Mouse (Mus musculus): ENCODE data around the gene Pdia4. TPM values are rescaled to one million over a fixed set of nuclear protein-coding genes. Genes with fewer than 3 reads are reported as not detected.
A peak's percentile ranks its signal among the peaks of the same experiment; 100 is the strongest.
"Not testable (repeated sequence)": the region's sequence is repeated elsewhere in the genome, so short reads cannot be mapped to it uniquely, and the experiment has no call there.

Pdia4 gene
- polyA plus RNA-seq, 1 experiment from 2014 or later: 147 TPM

- H3K9me3 ChIP-seq (replicated peaks; ENCODE audit: control insufficient read depth, low read length, poor library complexity, severe bottlenecking); H3K27ac ChIP-seq (ENCODE audit: low read length); H3K4me1 ChIP-seq (ENCODE audit: control insufficient read depth, insufficient read depth, low read length); H3K36me3 ChIP-seq (ENCODE audit: control insufficient read depth, insufficient read depth, low read length); H3K4me3 ChIP-seq (ENCODE audit: low read depth, low read length); H3K4me2 ChIP-seq (ENCODE audit: low read length); H3K9ac ChIP-seq (ENCODE audit: low read depth, low read length); H3K27me3 ChIP-seq (ENCODE audit: control insufficient read depth, insufficient read depth, low read depth, low read length); ATAC-seq: not testable (repeated sequence)
- WGBS: 81% methylated on average over 13 of the region's 16 CpGs
These were observed 53.8 kb downstream of the Pdia4 start for GRCm38 (mm10) chr6:47759406-47759805.

- H3K36me3 ChIP-seq (ENCODE audit: control insufficient read depth, insufficient read depth, low read length); H3K27me3 ChIP-seq (ENCODE audit: control insufficient read depth, insufficient read depth, low read depth, low read length); H3K9me3 ChIP-seq (replicated peaks; ENCODE audit: control insufficient read depth, low read length, poor library complexity, severe bottlenecking); H3K4me2 ChIP-seq (ENCODE audit: low read length); ATAC-seq; H3K27ac ChIP-seq (ENCODE audit: low read length); H3K9ac ChIP-seq (ENCODE audit: low read depth, low read length); H3K4me1 ChIP-seq (ENCODE audit: control insufficient read depth, insufficient read depth, low read length): not testable (repeated sequence)
- peak overlapping the region; percentile 26 for H3K4me3 ChIP-seq (ENCODE audit: low read depth, low read length)
- WGBS: 8% methylated on average over 16 of the region's 38 CpGs
These were observed 55.4 kb downstream of the Pdia4 start for GRCm38 (mm10) chr6:47757849-47758248.

DNA sequence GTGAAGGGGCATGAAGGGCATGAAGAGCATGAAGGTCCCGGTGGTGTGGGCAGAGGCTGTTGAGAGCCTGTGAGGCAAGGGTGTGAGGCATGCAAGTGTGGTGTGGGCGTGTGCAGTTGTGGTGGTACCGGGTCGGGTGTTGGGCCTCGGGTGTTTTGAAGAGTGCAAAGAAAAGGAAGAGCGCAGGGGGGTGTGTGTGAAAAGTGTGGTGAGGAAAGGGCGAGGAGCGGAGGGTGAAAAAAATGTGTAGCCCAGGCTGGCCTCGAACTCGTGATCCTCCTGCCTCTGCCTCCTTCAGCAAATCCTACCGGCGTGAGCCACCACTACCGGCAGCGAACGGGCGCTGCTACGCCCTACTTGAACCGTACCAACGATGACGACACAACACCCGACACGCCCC is 55.8 kb downstream of the Pdia4 start:
- H3K9ac ChIP-seq (ENCODE audit: low read depth, low read length); H3K4me3 ChIP-seq (ENCODE audit: low read depth, low read length); H3K36me3 ChIP-seq (ENCODE audit: control insufficient read depth, insufficient read depth, low read length); H3K4me2 ChIP-seq (ENCODE audit: low read length); H3K27me3 ChIP-seq (ENCODE audit: control insufficient read depth, insufficient read depth, low read depth, low read length); H3K9me3 ChIP-seq (replicated peaks; ENCODE audit: control insufficient read depth, low read length, poor library complexity, severe bottlenecking); H3K27ac ChIP-seq (ENCODE audit: low read length); H3K4me1 ChIP-seq (ENCODE audit: control insufficient read depth, insufficient read depth, low read length): not testable (repeated sequence)
- peak; percentile 39; the same call in 1 of the 2 replicates for ATAC-seq
- 8% methylated on average over 4 of the region's 22 CpGs for WGBS

DNA sequence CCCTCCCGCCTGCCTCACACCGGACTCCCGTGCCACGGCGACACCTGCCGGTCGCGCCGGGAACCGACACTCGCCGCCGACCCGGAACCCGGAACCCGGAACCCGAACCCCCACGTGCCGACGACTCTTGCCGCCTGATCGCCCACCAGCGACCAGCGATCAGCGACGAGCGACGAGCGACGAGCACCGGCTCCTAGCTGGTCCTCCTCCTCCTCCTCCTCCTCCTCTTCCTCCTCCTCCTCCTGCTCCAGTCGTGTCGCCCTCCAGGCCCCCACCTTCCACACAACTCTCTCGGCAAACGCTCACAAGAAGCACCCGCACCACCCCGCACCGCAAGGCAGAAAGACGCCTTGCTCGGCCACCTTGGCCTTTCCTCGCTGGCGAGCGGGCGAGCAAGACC is 60.1 kb downstream of the Pdia4 start:
- not testable (repeated sequence) for H3K27me3 ChIP-seq (ENCODE audit: control insufficient read depth, insufficient read depth, low read depth, low read length); H3K4me2 ChIP-seq (ENCODE audit: low read length); H3K4me3 ChIP-seq (ENCODE audit: low read depth, low read length); H3K9ac ChIP-seq (ENCODE audit: low read depth, low read length); H3K9me3 ChIP-seq (replicated peaks; ENCODE audit: control insufficient read depth, low read length, poor library complexity, severe bottlenecking); H3K4me1 ChIP-seq (ENCODE audit: control insufficient read depth, insufficient read depth, low read length); H3K36me3 ChIP-seq (ENCODE audit: control insufficient read depth, insufficient read depth, low read length); H3K27ac ChIP-seq (ENCODE audit: low read length); ATAC-seq
- 2% methylated on average over 10 of the region's 44 CpGs for WGBS

DNA sequence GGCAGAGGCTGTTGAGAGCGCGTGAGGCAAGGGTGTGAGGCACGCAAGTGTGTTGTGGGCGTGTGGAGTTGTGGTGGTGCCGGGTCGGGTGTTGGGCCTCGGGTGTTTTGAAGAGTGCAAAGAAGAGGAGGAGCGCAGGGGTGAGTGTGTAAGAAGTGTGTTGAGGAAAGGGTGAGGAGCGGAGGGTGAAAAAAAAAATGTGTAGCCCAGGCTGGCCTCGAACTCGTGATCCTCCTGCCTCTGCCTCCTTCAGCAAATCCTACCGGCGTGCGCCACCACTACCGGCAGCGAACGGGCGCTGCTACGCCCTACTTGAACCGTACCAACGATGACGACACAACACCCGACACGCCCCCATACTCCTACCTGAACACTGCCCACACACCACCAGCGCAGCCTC is 64.9 kb downstream of the Pdia4 start:
- not testable (repeated sequence) for H3K9me3 ChIP-seq (replicated peaks; ENCODE audit: control insufficient read depth, low read length, poor library complexity, severe bottlenecking); H3K27me3 ChIP-seq (ENCODE audit: control insufficient read depth, insufficient read depth, low read depth, low read length); ATAC-seq; H3K36me3 ChIP-seq (ENCODE audit: control insufficient read depth, insufficient read depth, low read length); H3K4me1 ChIP-seq (ENCODE audit: control insufficient read depth, insufficient read depth, low read length); H3K9ac ChIP-seq (ENCODE audit: low read depth, low read length); H3K27ac ChIP-seq (ENCODE audit: low read length)
- 13% methylated on average over 8 of the region's 25 CpGs for WGBS
- peak overlapping the region; percentile 24; the same call in 1 of the 2 replicates for H3K4me2 ChIP-seq (ENCODE audit: low read length)
- 0 out of 2 replicates have a peak overlapping the region, but pooled peaks have one; percentile 6 for H3K4me3 ChIP-seq (ENCODE audit: low read depth, low read length)

DNA sequence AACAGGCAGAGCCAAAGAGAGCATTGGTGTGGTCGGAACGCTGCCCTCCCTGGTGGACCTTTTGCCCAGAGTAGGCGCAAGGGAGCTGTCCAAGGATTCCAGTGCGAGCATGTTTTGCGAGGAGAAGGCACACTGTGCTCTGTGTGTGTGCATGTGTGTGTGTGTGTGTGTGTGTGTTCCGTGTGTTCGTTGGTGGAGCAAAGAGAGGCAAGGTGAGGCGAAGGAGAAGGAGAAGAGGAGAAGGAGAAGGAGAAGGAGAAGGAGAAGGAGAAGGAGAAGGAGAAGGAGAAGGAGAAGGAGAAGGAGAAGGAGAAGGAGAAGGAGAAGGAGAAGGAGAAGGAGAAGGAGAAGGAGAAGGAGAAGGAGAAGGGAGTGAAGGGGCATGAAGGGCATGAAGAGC is 65.3 kb downstream of the Pdia4 start:
- H3K9ac ChIP-seq (ENCODE audit: low read depth, low read length); H3K4me3 ChIP-seq (ENCODE audit: low read depth, low read length); H3K9me3 ChIP-seq (replicated peaks; ENCODE audit: control insufficient read depth, low read length, poor library complexity, severe bottlenecking); H3K4me2 ChIP-seq (ENCODE audit: low read length); H3K36me3 ChIP-seq (ENCODE audit: control insufficient read depth, insufficient read depth, low read length); H3K27ac ChIP-seq (ENCODE audit: low read length); H3K4me1 ChIP-seq (ENCODE audit: control insufficient read depth, insufficient read depth, low read length); ATAC-seq; H3K27me3 ChIP-seq (ENCODE audit: control insufficient read depth, insufficient read depth, low read depth, low read length): not testable (repeated sequence)
- 83% methylated on average over 3 of the region's 8 CpGs for WGBS

MicroRNAs within 50 kb of the gene (microRNA counts, 519-probe panel; counts per million panel counts)
- 1,954 counts per million, percentile 45 among the panel's probes with 10 or more counts for microRNA mmu-miR-704

Small RNAs within 50 kb of the gene (microRNA-seq; reads per million reads assigned to microRNA genes)
- gene Mir704: 0.52 reads per million

Other genes with a start within 250 kb of the Pdia4 start
- gene Ezh2, start 218.1 kb downstream of the Pdia4 start, polyA plus RNA-seq (2015; fragmentation: Nextera tagmentation; extraction: Ambion mirVana): 54.5 and 67.2 TPM in 2 replicates
- gene Zfp786, start 17.4 kb upstream of the Pdia4 start, polyA plus RNA-seq (2015; fragmentation: Nextera tagmentation; extraction: Ambion mirVana): 19.5 and 20.9 TPM in 2 replicates
- gene Zfp398, start 22.2 kb upstream of the Pdia4 start, polyA plus RNA-seq (2015; fragmentation: Nextera tagmentation; extraction: Ambion mirVana): 18.9 and 19.6 TPM in 2 replicates
- 22.8 and 23.8 TPM in 2 replicates for gene Zfp282, start 63.8 kb upstream of the Pdia4 start, polyA plus RNA-seq (2015; fragmentation: Nextera tagmentation; extraction: Ambion mirVana)
- 17.7 and 20.5 TPM in 2 replicates for gene Zfp212, start 107.0 kb upstream of the Pdia4 start, polyA plus RNA-seq (2015; fragmentation: Nextera tagmentation; extraction: Ambion mirVana)
- gene Zfp956, start 140.0 kb upstream of the Pdia4 start, polyA plus RNA-seq (2015; fragmentation: Nextera tagmentation; extraction: Ambion mirVana): 25.9 and 26.3 TPM in 2 replicates
- gene Zfp777, start 235.5 kb upstream of the Pdia4 start, polyA plus RNA-seq (2015; fragmentation: Nextera tagmentation; extraction: Ambion mirVana): 14.1 TPM in 2 replicates

Measured in midbrain, embryonic 16.5 days (tissue).